Mouse (Mus musculus): ENCODE results near the gene Ank2.

DNA sequence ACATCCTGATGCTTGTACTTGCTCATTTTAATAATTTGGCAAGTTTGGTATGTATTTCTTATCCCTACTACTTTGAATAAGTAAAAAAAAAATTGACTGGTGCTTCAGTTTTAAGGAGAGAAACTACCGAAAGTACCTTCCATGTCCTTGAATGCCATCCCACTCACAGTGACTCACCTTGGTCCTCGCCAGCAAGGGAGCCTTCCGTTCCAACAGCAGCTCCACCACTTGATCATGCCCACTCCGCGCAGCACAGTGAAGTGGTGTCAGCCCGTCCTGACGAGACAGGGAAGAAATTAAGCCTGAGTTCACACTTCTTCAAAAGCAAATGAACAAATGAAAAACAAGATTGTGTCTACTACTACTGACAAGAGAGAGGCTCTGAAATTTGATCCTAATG is 460.6 kb downstream of the Ank2 start:
- TF ChIP-seq CTCF (IDR thresholded peaks at IDR 0.05; ENCODE audit: insufficient read depth, low read depth, low read length) (no peak), POLR2A (IDR thresholded peaks at IDR 0.05; ENCODE audit: insufficient read depth, low read depth, low read length) (no peak)
